Mouse (Mus musculus) lung, postnatal 0 days (tissue): ENCODE data around the gene Rps3. TPM values are rescaled to one million over a fixed set of nuclear protein-coding genes. Genes with fewer than 3 reads are reported as not detected.
A peak's percentile ranks its signal among the peaks of the same experiment; 100 is the strongest.

ENCODE experiments used
- ATAC-seq: fragments of 200-750 bp; cut with Nextera tagmentation; 2 replicates; pipeline ENCODE4 v1.8.0; 2017; ENCODE audit warnings: moderate library complexity
- DNase-seq: peaks from one replicate; pipeline ENCODE4 v3.0.0-alpha.2; 2016; ENCODE audit warnings: low spot score
- H3K27ac ChIP-seq: fragments of 300-500 bp; sonication (generic); 2 replicates; pipeline ENCODE4 v1.5.1; 2014; ENCODE audit warnings: antibody characterized with exemption, mild to moderate bottlenecking, low read length, mixed read lengths
- H3K27me3 ChIP-seq: fragments of 300-500 bp; sonication (generic); replicated peaks from 2 replicates; pipeline ENCODE4 v1.6.1; 2014; ENCODE audit warnings: low read length, mixed read lengths; ENCODE audit not compliant: insufficient read depth
- H3K36me3 ChIP-seq: fragments of 300-500 bp; sonication (generic); 2 replicates; pipeline ENCODE4 v1.6.1; 2014; ENCODE audit warnings: low read length, mixed read lengths; ENCODE audit not compliant: insufficient read depth
- H3K4me1 ChIP-seq: fragments of 300-500 bp; sonication (generic); 2 replicates; pipeline ENCODE4 v1.6.1; 2014; ENCODE audit warnings: antibody characterized with exemption, low read depth, low read length, mixed read lengths; ENCODE audit not compliant: insufficient read depth
- H3K4me2 ChIP-seq: fragments of 300-500 bp; sonication (generic); replicated peaks from 2 replicates; pipeline ENCODE4 v1.6.1; 2014; ENCODE audit warnings: low read depth, mild to moderate bottlenecking, low read length, moderate library complexity, mixed read lengths
- H3K4me3 ChIP-seq: fragments of 300-500 bp; sonication (generic); 2 replicates; pipeline ENCODE4 v1.5.1; 2014; ENCODE audit warnings: low read depth, low read length
- H3K9ac ChIP-seq: fragments of 300-500 bp; sonication (generic); replicated peaks from 2 replicates; pipeline ENCODE4 v1.6.1; 2014; ENCODE audit warnings: low read depth, mild to moderate bottlenecking
- H3K9me3 ChIP-seq: fragments of 300-500 bp; sonication (generic); 2 replicates; pipeline ENCODE4 v1.6.1; 2016; ENCODE audit warnings: low read length, mixed read lengths
- CTCF ChIP-seq: IDR thresholded peaks from 2 replicates; pipeline ENCODE4 v1.5.1; 2016; ENCODE audit warnings: antibody characterized with exemption, mild to moderate bottlenecking
- EP300 ChIP-seq: IDR thresholded peaks from 2 replicates; pipeline ENCODE4 v1.6.1; 2016; ENCODE audit warnings: antibody characterized with exemption, mild to moderate bottlenecking, control low read depth
- WGBS: fragments of 180-500 bp; shearing (Covaris S2); extraction: QIAGEN DNeasy Blood & Tissue Kit; methylation state at CpG from one replicate; pipeline ENCODE4 v1.1.7; 2014; 5-methylcytosine and 5-hydroxymethylcytosine counted together
- polyA plus RNA-seq: library from polyadenylated mRNA; unstranded; fragments of >200 nt; fragmentation: Nextera tagmentation; extraction: Ambion mirVana; gene quantifications from 2 replicates; pipeline ENCODE4 v1.2.1, GENCODE M21; 2015

Rps3 gene
- polyA plus RNA-seq, 1 experiment from 2014 or later = 625 TPM

- H3K4me2 ChIP-seq = no peak overlapping the region
- no peaks in the 10 kb centered on the region for H3K9me3 ChIP-seq
- H3K4me1 ChIP-seq = no peaks in the 10 kb centered on the region; the same call in 1 of the 2 replicates
- no peak for TF ChIP-seq CTCF
- no peak for TF ChIP-seq EP300
- ATAC-seq (peak; percentile 7; the same call in 1 of the 2 replicates), DNase-seq (no peak)
- H3K27ac ChIP-seq = no peak overlapping the region
- no peaks in the 10 kb centered on the region for H3K27me3 ChIP-seq
- H3K4me3 ChIP-seq = no peak overlapping the region
- WGBS = 76% methylated on average over 14 of the region's 14 CpGs
- H3K9ac ChIP-seq = no peak overlapping the region
- peaks cover 16% of the 10 kb centered on the region for H3K36me3 ChIP-seq
Observed at GRCm38 (mm10) chr7:99473638-99474407, 9.7 kb downstream of the Rps3 start.

- no peak overlapping the region for H3K27ac ChIP-seq
- TF ChIP-seq EP300 = no peak
- peak; percentile 39 for TF ChIP-seq CTCF
- ATAC-seq (no peak), DNase-seq (no peak)
- no peak overlapping the region for H3K4me2 ChIP-seq
- 0 out of 2 replicates have a peak, but pooled peaks cover under 1% of the 10 kb centered on the region for H3K36me3 ChIP-seq
- WGBS = 68% methylated on average over 18 of the region's 18 CpGs
- no peaks in the 10 kb centered on the region for H3K9me3 ChIP-seq
- no peak overlapping the region for H3K9ac ChIP-seq
- no peaks in the 10 kb centered on the region for H3K27me3 ChIP-seq
- H3K4me1 ChIP-seq = peaks cover 10% of the 10 kb centered on the region; the same call in 1 of the 2 replicates
- no peak overlapping the region for H3K4me3 ChIP-seq
Observed at GRCm38 (mm10) chr7:99471578-99471977, 12.0 kb downstream of the Rps3 start.

- H3K36me3 ChIP-seq = no peaks in the 10 kb centered on the region
- no peak overlapping the region for H3K4me3 ChIP-seq
- H3K4me2 ChIP-seq = no peak overlapping the region
- no peak for ATAC-seq
- H3K9me3 ChIP-seq = no peaks in the 10 kb centered on the region
- peaks cover 15% of the 10 kb centered on the region; the same call in 1 of the 2 replicates for H3K4me1 ChIP-seq
- WGBS = 65% methylated on average over 17 of the region's 17 CpGs
- H3K9ac ChIP-seq = no peak overlapping the region
- peak overlapping the region; percentile 95 for H3K27ac ChIP-seq
- H3K27me3 ChIP-seq = no peaks in the 10 kb centered on the region
- TF ChIP-seq CTCF (no peak), EP300 (no peak)
- DNase-seq = peak; percentile 33
Observed at GRCm38 (mm10) chr7:99469680-99470405, 13.7 kb downstream of the Rps3 start.

GRCm38 (mm10) chr7:99468283-99469132 is 15.0 kb downstream of the Rps3 start:
- peak; percentile 84 for ATAC-seq
- peak overlapping the region; percentile 95 for H3K27ac ChIP-seq

GRCm38 (mm10) chr7:99467916-99468282 is 15.6 kb downstream of the Rps3 start:
- 15% methylated on average over 11 of the region's 11 CpGs for WGBS
- peaks cover 15% of the 10 kb centered on the region; the same call in 1 of the 2 replicates for H3K4me1 ChIP-seq

More at GRCm38 (mm10) chr7:99468283-99469132, 15.0 kb downstream of the Rps3 start:
- Histone ChIP-seq H3K4me3 (peak overlapping the region; percentile 44), H3K4me2 (peak overlapping the region; percentile 83), H3K27me3 (no peaks in the 10 kb centered on the region), H3K9ac (peak overlapping the region; percentile 54), H3K4me1 (peaks cover 15% of the 10 kb centered on the region; the same call in 1 of the 2 replicates), H3K36me3 (no peaks in the 10 kb centered on the region), H3K9me3 (no peaks in the 10 kb centered on the region)
- TF ChIP-seq CTCF (peak; percentile 74), EP300 (no peak)
- DNase-seq = peak; percentile 93
- WGBS = 2% methylated on average over 65 of the region's 145 CpGs

More at GRCm38 (mm10) chr7:99467916-99468282, 15.6 kb downstream of the Rps3 start:
- DNase-seq (peak; percentile 75), ATAC-seq (peak; percentile 39)
- Histone ChIP-seq H3K9ac (peak overlapping the region; percentile 54), H3K27ac (peak overlapping the region; percentile 95), H3K36me3 (no peaks in the 10 kb centered on the region), H3K4me2 (peak overlapping the region; percentile 83), H3K4me3 (peak overlapping the region; percentile 44), H3K9me3 (no peaks in the 10 kb centered on the region), H3K27me3 (no peaks in the 10 kb centered on the region)
- TF ChIP-seq EP300 (peak; percentile 83), CTCF (no peak)
